Mouse (Mus musculus) stomach, postnatal 0 days (tissue): ENCODE measurements around the gene Fhod1. TPM values are rescaled to one million over a fixed set of nuclear protein-coding genes. Genes with fewer than 3 reads are reported as not detected.
A peak's percentile ranks its signal among the peaks of the same experiment; 100 is the strongest.

Experiments
- ATAC-seq: fragments of 200-750 bp; cut with Nextera tagmentation; 2 replicates; pipeline ENCODE4 v1.8.0; 2017; ENCODE audit not compliant: low FRiP score, low TSS enrichment
- DNase-seq: peaks from one replicate; pipeline ENCODE4 v3.0.0-alpha.2; 2016; ENCODE audit warnings: low spot score
- H3K27ac ChIP-seq: fragments of 300-500 bp; sonication (generic); replicated peaks from 2 replicates; pipeline ENCODE4 v1.5.1; 2014; ENCODE audit warnings: mild to moderate bottlenecking, control low read depth
- H3K27me3 ChIP-seq: fragments of 300-500 bp; sonication (generic); 2 replicates; pipeline ENCODE4 v1.6.1; 2014; ENCODE audit warnings: low read length; ENCODE audit not compliant: control insufficient read depth, insufficient read depth
- H3K36me3 ChIP-seq: fragments of 300-500 bp; sonication (generic); 2 replicates; pipeline ENCODE4 v1.6.1; 2014; ENCODE audit warnings: low read length, mixed read lengths; ENCODE audit not compliant: control insufficient read depth, insufficient read depth
- H3K4me1 ChIP-seq: fragments of 300-500 bp; sonication (generic); replicated peaks from 2 replicates; pipeline ENCODE4 v1.6.1; 2014; ENCODE audit warnings: antibody characterized with exemption; ENCODE audit not compliant: control insufficient read depth, insufficient read depth
- H3K4me2 ChIP-seq: fragments of 300-500 bp; sonication (generic); replicated peaks from 2 replicates; pipeline ENCODE4 v1.6.1; 2014; ENCODE audit warnings: low read depth, mild to moderate bottlenecking, control low read depth, moderate library complexity
- H3K4me3 ChIP-seq: fragments of 300-500 bp; sonication (generic); 2 replicates; pipeline ENCODE4 v1.5.1; 2014; ENCODE audit warnings: low read depth, low read length, control low read depth
- H3K9ac ChIP-seq: fragments of 300-500 bp; sonication (generic); 2 replicates; pipeline ENCODE4 v1.6.1; 2014; ENCODE audit warnings: mild to moderate bottlenecking, low read length, control low read depth, mixed read lengths
- H3K9me3 ChIP-seq: fragments of 300-500 bp; sonication (generic); 2 replicates; pipeline ENCODE4 v1.6.1; 2016; ENCODE audit warnings: low read length; ENCODE audit not compliant: control insufficient read depth
- CTCF ChIP-seq: IDR thresholded peaks from 2 replicates; pipeline ENCODE4 v1.5.1; 2016; ENCODE audit warnings: antibody characterized with exemption, low read depth, mild to moderate bottlenecking, moderate library complexity
- EP300 ChIP-seq: optimal IDR thresholded peaks from 2 replicates; pipeline ENCODE3; 2016; ENCODE audit warnings: antibody characterized with exemption
- WGBS: fragments of 180-500 bp; shearing (Covaris S2); extraction: QIAGEN DNeasy Blood & Tissue Kit; methylation state at CpG from one replicate; pipeline ENCODE4 v1.1.7; 2014; 5-methylcytosine and 5-hydroxymethylcytosine counted together
- polyA plus RNA-seq: library from polyadenylated mRNA; unstranded; fragments of >200 nt; fragmentation: Nextera tagmentation; extraction: Ambion mirVana; gene quantifications from 2 replicates; pipeline ENCODE4 v1.2.1, GENCODE M21; 2015

Gene Fhod1
- polyA plus RNA-seq, 1 experiment from 2014 or later, result 0.63 TPM

DNA sequence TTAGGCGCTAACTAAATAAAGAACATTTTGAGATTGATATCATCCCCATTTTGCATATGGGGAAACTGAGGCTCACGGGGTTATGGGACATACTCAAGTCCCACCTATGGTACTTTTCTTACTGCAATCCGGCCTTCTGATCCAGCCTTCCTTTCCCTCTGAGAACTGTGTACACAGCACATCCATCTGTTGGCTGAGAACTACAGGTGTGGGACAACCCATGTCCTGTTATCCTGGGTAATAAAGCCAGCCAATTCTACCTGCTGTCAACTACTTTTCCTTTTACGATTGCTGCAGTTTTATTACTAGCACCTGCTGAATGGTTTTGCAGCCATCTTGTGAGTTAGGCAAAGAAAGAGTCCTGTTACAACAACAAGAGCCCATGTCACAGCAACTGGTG lies 6.8 kb upstream of the Fhod1 start:
- Histone ChIP-seq H3K4me1 (no peaks in the 10 kb centered on the region; the same call in 1 of the 2 replicates), H3K4me3 (no peak overlapping the region), H3K27ac (no peak overlapping the region), H3K9me3 (no peaks in the 10 kb centered on the region), H3K4me2 (no peak overlapping the region), H3K27me3 (no peaks in the 10 kb centered on the region), H3K36me3 (no peaks in the 10 kb centered on the region), H3K9ac (no peak overlapping the region)
- no peak for TF ChIP-seq CTCF
- TF ChIP-seq EP300, result no peak
- no peak for DNase-seq
- WGBS, result 96% methylated on average over 4 of the region's 4 CpGs
- no peak for ATAC-seq

DNA sequence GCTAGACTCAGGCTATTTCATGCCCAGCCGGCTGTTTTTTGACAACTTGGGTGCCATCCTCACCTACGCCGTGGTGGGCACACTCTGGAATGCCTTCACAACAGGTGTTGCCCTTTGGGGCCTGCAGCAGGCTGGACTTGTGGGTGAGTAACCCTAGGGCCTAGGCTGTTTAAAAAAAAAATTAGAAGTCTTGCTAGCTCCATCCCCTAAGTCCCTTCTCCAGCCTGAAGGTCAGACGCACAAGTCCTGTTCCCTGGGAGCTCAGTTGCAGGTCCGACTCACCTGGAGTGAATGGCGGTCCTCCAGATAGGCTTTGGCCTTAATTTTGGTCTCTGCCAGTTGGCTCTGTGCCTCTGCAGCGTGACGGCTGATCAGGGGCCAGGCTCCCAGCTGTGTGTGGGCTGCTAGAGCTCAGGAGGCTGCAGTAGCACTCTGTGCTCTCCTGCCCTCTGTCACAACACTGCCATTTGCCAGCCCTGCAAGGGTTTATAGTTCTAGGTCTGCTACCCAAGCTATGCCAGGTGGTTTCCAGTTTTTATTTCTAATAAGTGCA lies 5.9 kb upstream of the Fhod1 start:
- no peak overlapping the region for H3K4me3 ChIP-seq
- TF ChIP-seq CTCF, result no peak
- no peak for TF ChIP-seq EP300
- H3K36me3 ChIP-seq, result no peaks in the 10 kb centered on the region
- no peak overlapping the region for H3K4me2 ChIP-seq
- no peak overlapping the region for H3K27ac ChIP-seq
- WGBS, result 81% methylated on average over 8 of the region's 8 CpGs
- ATAC-seq (no peak), DNase-seq (no peak)
- H3K27me3 ChIP-seq, result no peaks in the 10 kb centered on the region
- no peaks in the 10 kb centered on the region for H3K9me3 ChIP-seq
- no peak overlapping the region for H3K9ac ChIP-seq
- H3K4me1 ChIP-seq, result no peaks in the 10 kb centered on the region; the same call in 1 of the 2 replicates

DNA sequence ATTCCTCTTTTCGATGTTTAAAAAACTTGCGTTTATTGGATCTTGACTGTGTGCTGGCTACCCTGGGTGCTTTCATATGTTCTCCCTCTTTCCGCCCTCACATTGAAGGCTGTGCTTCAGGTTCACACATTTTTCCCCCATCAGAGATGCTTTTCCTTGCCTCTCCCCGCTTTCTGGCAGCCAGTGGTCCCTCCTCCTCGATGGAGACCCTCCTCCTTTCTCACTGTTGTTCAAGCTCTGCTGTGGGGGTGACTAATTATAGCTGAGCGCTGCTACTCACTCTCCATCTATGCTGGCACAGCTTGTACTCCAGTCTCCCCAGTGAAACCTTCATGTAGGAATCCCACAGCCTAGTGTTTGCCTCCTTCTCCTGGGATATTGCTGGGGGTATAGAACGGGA lies 2.4 kb upstream of the Fhod1 start:
- DNase-seq (no peak), ATAC-seq (no peak)
- Histone ChIP-seq H3K4me1 (peaks cover 8% of the 10 kb centered on the region; the same call in 1 of the 2 replicates), H3K4me2 (no peak overlapping the region), H3K9me3 (no peaks in the 10 kb centered on the region), H3K9ac (no peak overlapping the region), H3K27me3 (no peaks in the 10 kb centered on the region), H3K27ac (no peak overlapping the region), H3K36me3 (no peaks in the 10 kb centered on the region), H3K4me3 (no peak overlapping the region)
- no peak for TF ChIP-seq CTCF
- TF ChIP-seq EP300, result no peak
- WGBS, result 54% methylated on average over 7 of the region's 7 CpGs

DNA sequence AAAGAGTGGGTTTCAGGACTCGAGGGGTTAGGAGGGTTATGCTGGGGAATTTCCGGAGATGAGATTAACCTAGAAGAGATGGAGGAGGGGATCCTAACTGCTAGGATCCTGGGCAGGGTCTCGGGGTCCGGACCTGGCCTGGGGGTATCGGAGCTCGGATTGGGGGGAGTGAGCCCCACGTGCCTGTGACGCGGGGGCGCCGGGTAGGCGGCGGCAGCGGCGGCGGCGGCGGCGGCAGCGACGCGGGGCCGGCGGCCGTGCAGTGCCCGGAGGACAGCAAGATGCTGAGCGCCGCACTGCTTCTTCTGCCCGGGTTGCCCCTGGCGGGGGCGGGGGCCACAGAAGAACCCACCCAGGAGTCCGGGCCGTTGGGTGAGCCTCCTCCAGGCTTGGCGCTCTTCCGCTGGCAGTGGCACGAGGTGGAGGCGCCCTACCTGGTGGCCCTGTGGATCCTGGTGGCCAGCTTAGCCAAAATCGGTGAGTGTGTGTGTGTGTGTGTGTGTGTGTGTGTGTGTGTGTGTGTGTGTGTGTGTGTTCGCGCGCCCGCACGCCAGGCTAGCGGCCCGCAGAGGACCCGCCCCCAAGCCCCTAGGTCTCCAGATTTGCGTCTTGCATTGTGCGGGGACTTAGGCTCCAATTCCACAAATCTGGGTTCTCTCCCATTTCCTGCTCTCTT lies 1.5 kb upstream of the Fhod1 start:
- no peak for DNase-seq
- peak overlapping the region; percentile 76 for H3K4me3 ChIP-seq
- TF ChIP-seq EP300 (no peak), CTCF (no peak)
- no peaks in the 10 kb centered on the region for H3K9me3 ChIP-seq
- WGBS, result 2% methylated on average over 33 of the region's 48 CpGs
- peak overlapping the region; percentile 94 for H3K4me2 ChIP-seq
- no peaks in the 10 kb centered on the region for H3K36me3 ChIP-seq
- H3K4me1 ChIP-seq, result peaks cover 12% of the 10 kb centered on the region; the same call in 1 of the 2 replicates
- H3K27me3 ChIP-seq, result no peaks in the 10 kb centered on the region
- peak overlapping the region; percentile 55 for H3K9ac ChIP-seq
- ATAC-seq, result no peak
- no peak overlapping the region for H3K27ac ChIP-seq

DNA sequence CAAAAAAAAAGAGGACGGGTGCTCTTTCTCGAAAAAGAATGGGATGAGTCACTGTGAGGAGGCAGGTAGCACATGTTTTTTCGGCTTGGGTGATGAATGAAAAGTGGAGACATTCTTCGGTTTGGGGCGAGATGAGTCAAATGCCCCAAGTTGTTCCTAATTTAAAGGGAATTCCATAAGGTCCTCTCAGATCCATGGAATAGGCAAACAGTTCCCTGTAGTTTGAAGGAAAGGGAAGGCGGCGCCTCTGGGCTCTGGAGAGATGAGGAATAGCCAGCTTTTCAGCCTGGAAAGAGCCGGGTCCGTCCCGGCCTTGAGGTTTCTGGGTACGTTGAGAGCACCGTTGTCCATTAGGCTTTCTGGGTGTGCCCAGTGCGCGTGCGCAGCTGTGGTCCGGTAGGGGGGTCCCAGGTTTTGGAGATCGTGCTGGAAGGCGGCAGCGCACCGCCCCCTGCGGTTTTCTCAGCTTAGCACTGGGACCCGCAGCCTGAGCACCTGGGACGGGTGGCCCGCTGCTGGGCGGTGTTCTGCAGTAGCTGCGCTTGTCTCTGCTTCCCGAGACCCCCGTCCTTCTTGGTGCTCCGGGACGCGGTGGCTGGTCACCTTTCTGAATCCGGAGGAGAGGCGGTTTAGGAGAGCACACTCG lies 820 bp upstream of the Fhod1 start, which contains the start of gene Slc9a5:
Gene Slc9a5, plus strand, starts transcription at position 394 of the 646 bp plus-strand sequence.
- peak within 1 kb of the TSS; percentile 76 for H3K4me3 ChIP-seq
- H3K27me3 ChIP-seq, result no peaks in the 10 kb centered on the region
- WGBS, result under 1% methylated on average over 34 of the region's 34 CpGs
- TF ChIP-seq CTCF (peak; percentile 52), EP300 (no peak)
- no peaks in the 10 kb centered on the region for H3K9me3 ChIP-seq
- peak within 1 kb of the TSS; percentile 74 for H3K9ac ChIP-seq
- H3K36me3 ChIP-seq, result no peaks in the 10 kb centered on the region
- H3K4me2 ChIP-seq, result peak within 1 kb of the TSS; percentile 94
- peak within 1 kb of the TSS; percentile 91 for H3K27ac ChIP-seq
- H3K4me1 ChIP-seq, result peaks cover 12% of the 10 kb centered on the region; the same call in 1 of the 2 replicates
- no peak for ATAC-seq
- DNase-seq, result peak; percentile 47
